Mouse (Mus musculus): Measurements from ENCODE around the gene Cntnap2.

GRCm38 (mm10) chr6:46197298-46197697, 1138.1 kb downstream of the Cntnap2 start:
- TF ChIP-seq CTCF (conservative IDR thresholded peaks at IDR 0.05; ENCODE audit: low read length) (no peak), POU5F1 (IDR thresholded peaks at IDR 0.05; ENCODE audit: borderline replicate concordance, low read length) (no peak)
